Mouse (Mus musculus): ENCODE data around the gene Plekha8.

The Plekha8 gene

DNA sequence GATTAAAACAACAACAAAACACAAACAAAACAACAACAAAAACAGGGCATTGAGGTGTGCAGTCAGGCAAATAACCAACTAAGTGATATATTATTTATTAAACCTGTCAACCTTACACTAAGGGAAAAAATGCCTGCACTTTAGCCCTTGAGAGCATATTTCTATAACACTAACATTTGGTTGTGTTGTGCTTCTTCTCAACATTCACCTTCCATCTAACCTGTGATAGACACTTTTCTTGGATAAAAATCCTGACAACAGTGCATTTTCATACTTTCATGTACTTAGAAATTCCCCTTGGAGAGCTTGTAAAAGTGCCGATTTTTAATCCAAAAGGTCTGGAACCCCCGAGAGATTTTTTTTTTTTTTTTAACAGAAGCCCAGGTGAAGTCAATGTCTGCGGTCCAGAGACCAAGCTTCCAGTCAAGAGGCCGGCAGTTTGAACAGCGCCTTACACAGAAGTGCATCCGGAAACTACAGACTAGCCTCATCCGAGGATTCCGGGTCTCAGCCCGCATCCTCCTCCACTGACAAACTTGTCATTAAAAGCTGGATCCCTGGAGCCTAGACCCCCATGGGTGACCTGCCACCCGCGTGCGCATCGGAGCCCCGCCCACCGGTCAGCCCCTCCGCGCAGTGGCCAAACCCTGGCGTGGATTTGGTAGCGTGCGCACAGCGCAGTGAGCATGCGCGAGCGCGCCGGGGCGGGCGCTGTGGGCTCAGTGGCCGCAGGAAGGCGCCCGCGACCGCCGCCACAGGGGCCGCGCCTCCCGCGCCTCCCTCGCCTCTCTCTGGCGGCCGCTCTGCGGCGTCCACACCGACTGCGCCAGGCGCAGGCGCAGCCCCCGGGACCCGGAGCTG is at the start of gene Plekha8:
Gene Plekha8, plus strand, starts transcription at position 643 of the 861 bp plus-strand sequence.
- DNase-seq (ENCODE audit: low spot score), result peak; percentile 76

DNA sequence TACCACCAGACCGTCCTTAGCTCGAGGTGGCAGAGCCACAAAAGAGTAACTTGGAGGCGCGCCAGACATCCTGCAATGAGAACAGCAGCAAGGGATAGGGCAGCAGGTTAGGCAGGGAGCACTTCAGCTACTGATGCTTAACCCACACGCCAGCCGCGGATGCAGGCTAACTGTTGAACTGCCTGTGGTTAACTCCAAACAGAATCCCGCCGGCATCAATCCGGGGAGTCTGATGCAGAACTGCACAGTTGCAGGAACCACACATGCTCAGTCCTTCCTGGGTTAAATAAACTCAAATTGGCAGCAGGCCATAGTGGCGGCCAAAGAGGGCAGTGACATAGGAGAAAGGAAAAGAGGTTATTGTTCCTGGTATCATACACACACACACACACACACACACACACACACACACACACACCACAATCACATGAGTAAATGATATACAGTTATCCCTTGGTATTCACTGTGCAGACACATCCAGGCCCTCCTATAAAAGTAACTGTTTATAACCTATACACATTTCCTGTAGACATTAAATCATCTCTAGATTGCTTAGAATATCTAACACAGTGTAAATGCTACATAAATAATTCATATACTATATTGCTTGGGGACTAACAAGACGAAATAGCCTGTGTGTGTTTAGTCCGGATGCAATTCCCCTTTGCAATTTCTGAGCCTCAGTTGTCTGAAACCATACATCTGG is 46.4 kb upstream of the Plekha8 start:
- no peak for DNase-seq (ENCODE audit: low spot score)

GRCm38 (mm10) chr6:54549311-54549710 is 45.6 kb upstream of the Plekha8 start:
- DNase-seq (ENCODE audit: low spot score), result no peak

DNA sequence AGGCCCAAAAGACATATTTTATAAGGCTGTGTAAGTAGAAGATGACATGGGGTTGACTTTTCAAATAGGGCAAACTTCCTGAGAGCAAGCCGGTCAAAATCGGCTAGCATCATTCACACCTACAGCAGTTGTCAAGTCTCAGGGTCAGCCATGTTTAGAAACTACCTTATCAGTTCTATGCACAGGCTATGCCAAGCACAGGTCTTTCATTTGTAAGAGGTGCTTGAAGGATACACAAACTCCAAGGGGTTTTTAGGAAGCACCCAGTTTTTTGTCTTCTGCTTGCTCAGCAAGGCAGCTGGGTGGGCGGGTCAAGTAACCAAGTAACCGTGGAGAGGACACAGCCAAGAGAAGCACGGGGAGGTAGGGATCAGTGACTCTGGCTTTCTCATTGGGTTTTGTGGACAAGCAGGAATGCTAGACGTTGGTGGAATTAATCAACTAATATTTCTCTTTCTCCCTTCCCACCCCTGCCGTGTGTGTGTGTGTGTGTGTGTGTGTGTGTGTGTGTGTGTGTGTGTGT is 44.0 kb upstream of the Plekha8 start:
- DNase-seq (ENCODE audit: low spot score), result no peak

- no peak for DNase-seq (ENCODE audit: low spot score)
These were observed 42.0 kb upstream of the Plekha8 start for GRCm38 (mm10) chr6:54552721-54553413.

DNA sequence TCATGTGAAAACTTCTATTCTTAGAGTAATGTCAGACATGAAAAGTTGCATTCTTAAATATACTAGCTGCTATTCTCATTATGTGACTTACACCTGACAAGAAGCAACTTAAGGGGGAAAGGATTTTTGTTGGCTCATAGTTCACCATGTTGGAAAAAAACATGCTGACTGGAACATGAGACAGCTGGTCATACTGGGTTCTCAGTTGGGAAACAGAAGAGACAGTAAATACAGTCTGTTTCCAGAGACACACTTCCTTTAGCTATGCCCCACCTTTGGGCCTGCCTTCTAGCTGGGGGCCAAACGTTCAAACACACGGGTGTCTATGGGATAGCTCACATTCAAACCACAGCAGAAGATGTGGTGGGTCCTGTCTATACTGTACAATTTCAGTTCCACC is 41.3 kb upstream of the Plekha8 start:
- no peak for DNase-seq (ENCODE audit: low spot score)

- DNase-seq (ENCODE audit: low spot score), result no peak
These were observed 40.4 kb upstream of the Plekha8 start for GRCm38 (mm10) chr6:54554341-54555110.

GRCm38 (mm10) chr6:54555816-54556215 is 39.1 kb upstream of the Plekha8 start:
- DNase-seq (ENCODE audit: low spot score), result no peak

GRCm38 (mm10) chr6:54557671-54558070 is 37.2 kb upstream of the Plekha8 start:
- no peak for DNase-seq (ENCODE audit: low spot score)

GRCm38 (mm10) chr6:54558466-54558865 is 36.4 kb upstream of the Plekha8 start:
- DNase-seq (ENCODE audit: low spot score), result no peak

DNA sequence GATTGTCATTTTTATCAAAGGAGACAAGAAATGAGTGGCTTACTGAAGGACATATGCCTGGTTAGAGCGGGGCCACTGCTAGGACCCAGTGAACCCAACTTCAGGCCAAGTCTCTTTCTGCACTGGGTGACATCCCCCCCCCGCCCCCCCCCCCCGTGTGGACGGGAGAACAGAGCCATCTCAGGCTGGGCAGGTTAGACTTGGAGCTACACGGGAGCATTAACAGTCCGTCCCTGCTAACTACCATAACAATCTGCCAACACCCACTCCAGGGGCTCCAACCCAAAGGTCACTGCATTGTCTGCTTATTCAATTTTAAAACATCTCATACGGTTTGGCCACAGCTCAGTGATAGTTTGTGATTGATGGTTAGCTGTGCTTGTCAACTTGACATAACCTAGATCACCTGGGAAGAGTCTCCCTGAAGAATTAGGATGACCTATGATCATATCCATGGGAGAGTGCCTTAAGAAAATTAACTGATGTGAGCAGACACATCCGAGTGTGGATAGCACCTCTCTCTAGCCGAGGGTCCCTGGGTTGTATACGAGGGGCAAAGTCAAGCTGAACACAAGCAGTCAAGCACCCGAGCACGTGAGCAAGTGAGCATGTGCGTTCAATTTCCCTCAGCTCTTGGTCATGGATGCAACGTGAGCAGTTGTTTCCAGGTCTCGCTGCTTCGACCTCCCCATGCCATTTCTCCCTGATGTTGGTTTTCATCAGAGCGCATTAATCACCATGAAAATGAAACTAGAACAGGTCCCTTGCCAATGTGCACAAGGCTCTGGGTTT is 32.7 kb upstream of the Plekha8 start:
- no peak for DNase-seq (ENCODE audit: low spot score)

DNA sequence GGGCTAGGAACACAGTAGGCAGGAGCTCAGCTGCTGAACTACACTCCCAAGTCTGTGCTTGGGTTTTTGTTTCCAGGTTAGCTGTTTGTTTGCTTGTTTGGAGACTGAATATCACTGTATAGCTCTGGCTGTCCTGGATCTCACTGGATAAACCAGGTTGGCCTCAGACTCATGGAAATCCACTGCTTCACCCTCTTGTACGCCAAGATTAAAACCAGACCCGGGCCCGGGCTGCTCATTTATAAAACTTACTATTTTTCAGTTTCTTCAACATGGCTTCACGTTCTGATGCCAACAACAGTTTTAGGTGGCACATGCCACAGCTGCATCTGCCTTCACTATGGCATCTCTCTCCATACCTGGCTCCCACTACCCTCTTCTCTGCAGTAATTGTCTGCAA is 31.4 kb upstream of the Plekha8 start:
- no peak for DNase-seq (ENCODE audit: low spot score)

- DNase-seq (ENCODE audit: low spot score), result no peak
These were observed 30.4 kb upstream of the Plekha8 start for GRCm38 (mm10) chr6:54564506-54564991.

DNA sequence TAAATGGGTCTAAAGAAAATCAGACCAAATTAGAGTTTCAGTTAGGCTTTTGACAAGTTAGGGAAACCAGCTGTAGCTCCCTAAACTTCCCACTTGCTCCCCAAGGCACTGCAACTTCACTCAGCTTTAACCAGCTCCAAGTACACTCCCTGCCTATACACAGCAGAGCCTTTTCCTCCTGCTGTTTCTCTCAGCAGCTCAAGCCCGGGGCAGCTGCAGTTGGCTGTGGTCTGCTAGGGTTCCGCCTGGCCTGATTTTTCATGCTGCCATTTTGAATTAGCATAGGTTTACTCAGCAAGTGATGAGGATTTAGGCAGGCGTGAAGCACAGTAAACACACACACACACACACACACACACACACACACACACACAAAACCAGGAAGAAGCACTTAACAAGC is 29.9 kb upstream of the Plekha8 start:
- no peak for DNase-seq (ENCODE audit: low spot score)

- no peak for DNase-seq (ENCODE audit: low spot score)
These were observed 29.0 kb upstream of the Plekha8 start, which contains the start of gene Scrn1 for GRCm38 (mm10) chr6:54565665-54566545. Scrn1 (minus strand) TSS chr6:54566489.

DNA sequence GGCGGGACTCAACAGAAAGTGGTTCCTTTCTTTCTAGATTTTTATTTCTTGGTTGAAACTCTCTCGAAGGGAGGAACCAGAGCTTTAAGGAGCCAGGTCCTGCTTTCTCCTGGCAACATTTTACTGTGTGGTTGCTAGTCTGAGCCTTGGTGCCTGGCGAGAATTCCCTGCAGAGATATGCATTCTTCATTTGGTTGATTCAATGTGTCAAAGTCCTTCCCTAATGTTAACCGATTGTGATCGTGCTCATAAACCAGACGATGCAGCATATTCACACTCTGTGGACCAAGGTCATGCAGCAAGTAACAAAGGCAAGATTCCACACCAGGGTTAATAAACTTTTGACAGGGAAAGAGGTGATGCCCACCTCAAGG is 28.4 kb upstream of the Plekha8 start:
- no peak for DNase-seq (ENCODE audit: low spot score)

DNA sequence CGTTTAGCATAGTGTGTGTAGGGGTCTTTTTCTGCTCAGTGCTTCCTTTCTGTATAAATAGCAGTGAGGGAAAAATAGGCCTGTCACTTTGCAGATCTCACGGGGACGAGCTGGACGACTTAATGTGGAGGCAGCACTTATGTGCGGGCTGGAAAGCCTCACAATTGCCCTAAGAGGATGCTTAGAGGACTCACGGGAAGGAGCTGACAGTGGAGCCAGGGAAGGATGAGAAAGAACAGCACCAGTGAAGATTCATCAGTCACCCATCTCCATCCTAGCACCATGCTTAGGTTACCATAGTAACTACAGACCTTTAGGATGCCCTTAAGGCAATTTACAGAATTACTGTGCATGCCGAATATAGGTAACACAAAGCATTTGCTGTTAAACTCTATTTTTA is 25.1 kb upstream of the Plekha8 start:
- DNase-seq (ENCODE audit: low spot score), result no peak

- no peak for DNase-seq (ENCODE audit: low spot score)
These were observed 21.5 kb upstream of the Plekha8 start for GRCm38 (mm10) chr6:54573218-54573955.

GRCm38 (mm10) chr6:54586175-54586574 is 8.7 kb upstream of the Plekha8 start:
- no peak for DNase-seq (ENCODE audit: low spot score)
